Mouse (Mus musculus) C2C12 (cell line): ENCODE measurements around the gene Mgat4c. TPM values are rescaled to one million over a fixed set of nuclear protein-coding genes. Genes with fewer than 3 reads are reported as not detected.

Experiments
- H3K27me3 ChIP-seq: one replicate; pipeline ENCODE4 v1.6.1; 2011; ENCODE audit not compliant: control insufficient read depth, insufficient read depth, insufficient read length
- H3K36me3 ChIP-seq: one replicate; pipeline ENCODE4 v1.6.1; 2011; ENCODE audit not compliant: control insufficient read depth, insufficient read depth
- H3K4me3 ChIP-seq: one replicate; pipeline ENCODE4 v1.5.1; 2011; ENCODE audit warnings: mild to moderate bottlenecking, control low read depth; ENCODE audit not compliant: poor library complexity, insufficient read depth, severe bottlenecking
- H3K79me2 ChIP-seq: one replicate; pipeline ENCODE4 v1.6.1; 2011; ENCODE audit not compliant: control insufficient read depth, insufficient read depth
- H3K79me3 ChIP-seq: one replicate; pipeline ENCODE4 v1.6.1; 2011; ENCODE audit warnings: low read depth, control low read depth
- H3ac ChIP-seq: one replicate; pipeline ENCODE3; 2011; ENCODE audit warnings: low read depth; ENCODE audit not compliant: control insufficient read depth, insufficient read length
- CEBPB ChIP-seq: IDR thresholded peaks from one replicate; pipeline ENCODE4 v1.6.1; 2011; ENCODE audit warnings: low read depth, mild to moderate bottlenecking, control low read depth, moderate library complexity
- CTCF ChIP-seq: IDR thresholded peaks from one replicate; pipeline ENCODE4 v1.5.1; 2011; ENCODE audit not compliant: control insufficient read depth, insufficient read depth, insufficient read length
- FOSL1 ChIP-seq: IDR thresholded peaks from one replicate; pipeline ENCODE4 v1.8.0; 2011; ENCODE audit warnings: mild to moderate bottlenecking, low read length; ENCODE audit not compliant: poor library complexity, insufficient read depth, severe bottlenecking
- MAX ChIP-seq: IDR thresholded peaks from one replicate; pipeline ENCODE4 v1.6.1; 2011; ENCODE audit warnings: mild to moderate bottlenecking, control low read depth
- MYOD1 ChIP-seq: IDR thresholded peaks from one replicate; pipeline ENCODE4 v1.6.1; 2011; ENCODE audit warnings: low read depth; ENCODE audit not compliant: control insufficient read depth, insufficient read length
- MYOG ChIP-seq: IDR thresholded peaks from one replicate; pipeline ENCODE4 v1.6.1; 2011; ENCODE audit not compliant: control insufficient read depth, insufficient read length; ENCODE audit errors: extremely low read depth
- USF1 ChIP-seq: IDR thresholded peaks from one replicate; pipeline ENCODE4 v1.6.1; 2011; ENCODE audit warnings: low read depth, mild to moderate bottlenecking, control low read depth, moderate library complexity
- polyA plus RNA-seq: library from polyadenylated mRNA; unstranded; fragments of >200 nt; fragmentation: generic; extraction: Trizol; gene quantifications from one replicate; pipeline ENCODE4 v1.2.1, GENCODE M21; 2012; ENCODE audit warnings: missing spikeins

The Mgat4c gene
- polyA plus RNA-seq, 1 experiment, result not detected

- Histone ChIP-seq H3K27me3 (no peaks in the 10 kb centered on the region), H3K79me3 (no peaks in the 10 kb centered on the region), H3K36me3 (no peaks in the 10 kb centered on the region), H3K79me2 (no peaks in the 10 kb centered on the region), H3K4me3 (no peak overlapping the region), H3ac (no peak overlapping the region)
- no peak for TF ChIP-seq CEBPB
- no peak for TF ChIP-seq MYOD1
- TF ChIP-seq USF1, result no peak
- TF ChIP-seq CTCF, result no peak
- no peak for TF ChIP-seq FOSL1
- no peak for TF ChIP-seq MAX
- no peak for TF ChIP-seq MYOG
Measured at GRCm38 (mm10) chr10:101771157-101771556, 89.9 kb downstream of the Mgat4c start.

GRCm38 (mm10) chr10:101783161-101783744, 102.0 kb downstream of the Mgat4c start:
- H3K79me3 ChIP-seq, result no peaks in the 10 kb centered on the region
- no peak overlapping the region for H3K4me3 ChIP-seq
- H3K79me2 ChIP-seq, result no peaks in the 10 kb centered on the region
- H3K36me3 ChIP-seq, result no peaks in the 10 kb centered on the region
- H3K27me3 ChIP-seq, result no peaks in the 10 kb centered on the region
- TF ChIP-seq CTCF, result no peak
- no peak for TF ChIP-seq MYOG
- TF ChIP-seq MYOD1, result no peak
- no peak for TF ChIP-seq USF1
- TF ChIP-seq CEBPB, result no peak
- no peak for TF ChIP-seq FOSL1
- no peak for TF ChIP-seq MAX
- no peak overlapping the region for H3ac ChIP-seq

- Histone ChIP-seq H3K36me3 (no peaks in the 10 kb centered on the region), H3K4me3 (no peak overlapping the region), H3K79me3 (no peaks in the 10 kb centered on the region), H3ac (no peak overlapping the region), H3K27me3 (no peaks in the 10 kb centered on the region), H3K79me2 (no peaks in the 10 kb centered on the region)
- TF ChIP-seq FOSL1 (no peak), MAX (no peak), MYOD1 (no peak), CTCF (no peak), CEBPB (no peak), USF1 (no peak), MYOG (no peak)
Measured at GRCm38 (mm10) chr10:101795507-101795906, 114.2 kb downstream of the Mgat4c start.

DNA sequence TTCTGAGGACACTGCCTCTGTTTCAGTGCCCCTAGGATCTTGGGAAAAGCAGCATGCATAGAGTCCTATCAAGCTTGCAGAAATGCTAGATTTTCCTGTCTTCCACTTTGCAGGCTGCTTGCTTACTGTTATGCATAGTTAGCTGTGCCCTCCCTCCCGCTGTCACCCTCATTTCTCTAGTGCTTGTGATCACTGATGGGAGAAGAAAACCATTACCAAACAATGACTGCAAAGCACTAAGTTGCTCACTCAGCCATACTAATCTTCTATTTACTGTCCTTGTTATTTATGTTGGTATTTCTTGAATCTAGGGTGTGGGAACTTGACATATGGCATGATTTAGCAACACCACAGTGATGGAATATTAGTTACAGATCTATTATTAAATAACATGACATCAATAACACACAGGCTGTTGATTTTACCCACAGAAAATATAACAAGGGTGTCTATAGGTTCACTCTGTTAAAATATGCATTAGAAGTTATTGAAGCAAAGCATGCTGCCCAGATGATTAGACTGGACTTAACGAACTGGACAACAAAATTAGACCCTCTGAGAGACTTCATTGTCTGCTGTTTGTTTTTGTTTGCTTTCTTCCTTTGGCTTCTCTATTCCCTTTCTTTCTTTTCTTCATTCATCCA, 117.7 kb downstream of the Mgat4c start:
- Histone ChIP-seq H3K27me3 (no peaks in the 10 kb centered on the region), H3K4me3 (no peak overlapping the region), H3K79me2 (no peaks in the 10 kb centered on the region), H3K79me3 (no peaks in the 10 kb centered on the region), H3K36me3 (no peaks in the 10 kb centered on the region), H3ac (no peak overlapping the region)
- TF ChIP-seq MYOG, result no peak
- no peak for TF ChIP-seq CEBPB
- TF ChIP-seq USF1, result no peak
- no peak for TF ChIP-seq MYOD1
- no peak for TF ChIP-seq CTCF
- TF ChIP-seq MAX, result no peak
- TF ChIP-seq FOSL1, result no peak

GRCm38 (mm10) chr10:101808768-101809167, 127.5 kb downstream of the Mgat4c start:
- Histone ChIP-seq H3K27me3 (no peaks in the 10 kb centered on the region), H3K79me3 (no peaks in the 10 kb centered on the region), H3K4me3 (no peak overlapping the region), H3K79me2 (no peaks in the 10 kb centered on the region), H3K36me3 (no peaks in the 10 kb centered on the region), H3ac (no peak overlapping the region)
- TF ChIP-seq MAX, result no peak
- TF ChIP-seq FOSL1, result no peak
- no peak for TF ChIP-seq MYOG
- TF ChIP-seq CEBPB, result no peak
- TF ChIP-seq MYOD1, result no peak
- TF ChIP-seq USF1, result no peak
- TF ChIP-seq CTCF, result no peak

GRCm38 (mm10) chr10:101816902-101817301, 135.6 kb downstream of the Mgat4c start:
- no peaks in the 10 kb centered on the region for H3K79me3 ChIP-seq
- H3K36me3 ChIP-seq, result no peaks in the 10 kb centered on the region
- no peak overlapping the region for H3K4me3 ChIP-seq
- no peaks in the 10 kb centered on the region for H3K27me3 ChIP-seq
- H3K79me2 ChIP-seq, result no peaks in the 10 kb centered on the region
- TF ChIP-seq MYOD1 (no peak), CEBPB (no peak), USF1 (no peak), MYOG (no peak), CTCF (no peak), MAX (no peak), FOSL1 (no peak)
- no peak overlapping the region for H3ac ChIP-seq
